Mouse (Mus musculus) activated CD4-positive, CD25-positive, alpha-beta regulatory T cell, adult 4 months (primary cell): Measurements from ENCODE around the gene Slc39a13. TPM values are rescaled to one million over a fixed set of nuclear protein-coding genes. Genes with fewer than 3 reads are reported as not detected.
"Not testable (repeated sequence)": the region's sequence is repeated elsewhere in the genome, so short reads cannot be mapped to it uniquely, and the experiment has no call there.

Experiments used
- ATAC-seq: one replicate; pipeline ENCODE4 v1.8.0; 2017
- polyA plus RNA-seq, 2 experiments: library from polyadenylated mRNA; unstranded; fragments of 100-300 nt; shearing (Covaris generic); gene quantifications; one replicate each; pipeline ENCODE4 v1.2.1; 2017

The Slc39a13 gene
- polyA plus RNA-seq, 2 experiments from 2014 or later: 15.6 to 21.8 TPM

DNA sequence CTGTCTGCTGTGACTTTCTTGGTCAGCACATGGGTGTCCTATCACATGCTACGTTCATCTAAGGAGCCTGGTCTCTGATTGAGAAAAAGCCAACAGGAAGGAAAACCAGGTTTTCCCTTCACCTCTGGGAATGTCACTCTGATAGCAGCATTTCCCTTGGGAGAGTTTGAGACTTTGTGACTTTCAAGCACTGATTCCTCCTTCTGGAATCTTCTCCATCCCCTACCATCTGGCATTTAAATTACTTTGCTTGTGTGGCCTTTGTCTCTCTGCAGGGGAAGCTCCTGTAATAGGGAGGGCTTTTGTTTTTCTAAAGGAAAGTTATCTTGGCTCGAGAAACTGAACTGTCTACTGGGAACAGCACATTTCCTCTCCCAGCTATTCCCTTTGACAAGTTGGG, 47.1 kb downstream of the Slc39a13 start:
- no peak for ATAC-seq

DNA sequence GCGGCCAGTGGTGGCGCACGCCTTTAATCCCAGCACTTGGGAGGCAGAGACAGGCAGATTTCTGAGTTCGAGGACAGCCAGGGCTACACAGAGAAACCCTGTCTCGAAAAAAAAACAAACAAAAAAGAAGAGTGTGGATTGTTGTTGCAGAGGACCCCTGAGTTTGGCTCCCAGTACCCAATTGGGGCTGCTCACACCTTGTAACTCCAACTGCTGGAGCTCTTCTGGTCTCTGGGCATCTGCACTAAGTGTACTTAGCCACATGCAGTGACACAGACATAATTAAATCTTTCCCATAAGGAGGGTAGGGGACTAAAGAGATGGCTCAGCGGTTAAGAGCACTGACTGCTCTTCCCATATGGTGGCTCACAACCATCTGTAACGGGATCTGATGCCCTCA, 48.0 kb downstream of the Slc39a13 start:
- ATAC-seq: not testable (repeated sequence)

DNA sequence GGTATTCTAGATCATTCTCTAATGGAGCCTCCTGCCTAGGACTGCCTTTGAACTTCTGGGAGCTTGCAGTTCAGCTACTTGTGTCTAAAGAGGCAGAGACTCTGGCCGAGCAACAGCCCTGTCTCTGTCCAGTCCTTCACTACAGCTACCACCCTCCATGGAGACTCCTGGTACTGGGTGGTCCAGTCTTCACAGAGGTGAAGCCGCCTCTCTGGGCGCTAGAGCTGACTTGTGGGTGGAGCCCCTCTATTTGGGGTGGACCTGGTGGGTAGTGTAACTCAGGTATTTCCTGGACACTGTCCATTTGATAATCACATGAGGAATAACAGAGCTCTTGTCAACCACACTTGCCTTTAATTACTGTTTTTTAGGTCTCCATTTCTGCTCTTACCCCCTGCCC, 50.3 kb downstream of the Slc39a13 start:
- no peak for ATAC-seq

DNA sequence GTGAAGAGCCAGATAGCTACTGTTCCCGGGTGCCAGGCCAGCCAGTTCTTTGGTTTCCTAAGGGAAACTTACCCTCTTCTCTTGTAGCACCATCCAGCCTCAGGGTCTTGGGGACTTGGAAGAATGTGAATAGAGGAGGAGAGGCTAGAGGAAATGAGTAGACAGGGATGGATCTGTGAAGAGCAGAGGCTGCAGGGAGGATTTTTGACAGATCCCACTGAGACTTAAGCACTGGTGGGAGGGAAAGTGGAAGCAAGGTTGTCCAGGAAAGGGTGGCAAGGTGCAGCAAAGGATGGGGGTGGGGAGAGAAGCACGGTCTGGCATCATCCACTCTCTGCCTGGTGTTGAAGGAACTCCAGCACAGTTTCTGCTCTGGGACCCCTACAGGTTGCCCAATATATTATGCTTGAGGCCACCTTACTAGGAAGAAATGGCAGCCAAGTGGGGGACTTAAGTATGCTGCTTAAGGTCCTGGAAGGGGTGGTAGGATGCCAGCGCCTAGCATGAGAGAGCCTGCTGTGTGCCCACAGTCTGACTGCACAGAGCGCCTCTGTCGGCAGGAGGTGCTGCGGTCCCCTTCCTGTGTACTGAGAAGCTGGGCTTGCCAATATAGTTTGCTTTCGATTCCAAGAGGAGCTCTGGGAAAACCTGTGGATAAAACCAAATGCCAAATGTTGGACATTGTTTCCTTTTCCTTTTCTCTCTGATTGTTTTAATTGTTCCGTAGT, 52.0 kb downstream of the Slc39a13 start:
- no peak for ATAC-seq

DNA sequence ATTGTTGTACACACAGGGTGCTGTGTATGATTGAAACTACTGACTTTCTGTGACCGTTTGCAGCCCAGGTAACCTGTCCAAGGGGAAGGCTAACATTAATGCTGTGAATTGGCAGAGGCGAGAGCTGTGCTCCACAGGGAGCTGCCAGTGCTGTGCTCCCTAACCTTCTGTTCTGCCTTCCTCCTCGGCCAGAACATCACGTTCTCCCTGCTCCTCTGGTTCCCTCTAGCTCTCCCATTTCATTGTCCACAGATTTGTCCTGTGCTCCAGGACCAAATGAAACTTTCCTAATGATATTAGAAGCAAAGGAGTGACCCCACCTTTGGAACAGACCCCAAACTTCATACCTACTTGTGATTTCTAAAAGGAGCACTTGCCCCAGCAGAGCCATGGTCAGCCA, 54.8 kb downstream of the Slc39a13 start:
- ATAC-seq: no peak

DNA sequence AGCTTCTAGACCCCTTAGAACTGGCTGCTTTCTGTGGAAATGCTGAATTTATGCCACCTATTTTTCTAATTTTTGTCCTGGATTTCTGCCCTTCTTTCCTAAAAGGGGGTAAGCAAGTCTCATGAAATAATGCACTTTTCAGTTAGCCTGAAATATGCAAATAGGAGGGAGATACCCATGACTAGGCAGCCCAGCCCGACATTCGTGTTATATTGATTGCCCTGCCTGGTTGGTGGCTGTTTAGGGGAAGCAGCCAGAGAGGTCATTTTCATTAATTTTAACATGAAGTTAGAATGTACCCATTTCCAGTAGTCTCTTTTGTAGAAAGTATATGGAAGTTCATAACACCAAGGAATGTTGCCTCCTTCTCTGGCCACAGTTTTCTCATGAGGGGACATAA, 56.3 kb downstream of the Slc39a13 start:
- no peak for ATAC-seq

Other genes with a start within 250 kb of the Slc39a13 start
- 100 to 1,000 TPM; 116 to 122 TPM for gene Mtch2, start 223.3 kb downstream of the Slc39a13 start, polyA plus RNA-seq
- 1 to 10 TPM in 1 of 2 experiments, under 1 TPM in 1; 0.89 to 1.5 TPM for gene C1qtnf4, start 184.6 kb downstream of the Slc39a13 start, polyA plus RNA-seq
- 10 to 100 TPM; 34.3 to 37.8 TPM for gene Kbtbd4, start 165.7 kb downstream of the Slc39a13 start, polyA plus RNA-seq
- 100 to 1,000 TPM; 119 to 121 TPM for gene Ndufs3, start 165.6 kb downstream of the Slc39a13 start, polyA plus RNA-seq
- 10 to 100 TPM; 44.5 to 53.3 TPM for gene Celf1, start 130.0 kb downstream of the Slc39a13 start, polyA plus RNA-seq
- 1 to 10 TPM; 5.3 to 5.6 TPM for gene Rapsn, start 34.8 kb downstream of the Slc39a13 start, polyA plus RNA-seq
- gene Psmc3, start 16.4 kb downstream of the Slc39a13 start, polyA plus RNA-seq: 100 to 1,000 TPM; 196 to 209 TPM
- gene Spi1, start 12.0 kb upstream of the Slc39a13 start, polyA plus RNA-seq: not detected
- not detected for gene Mybpc3, start 47.7 kb upstream of the Slc39a13 start, polyA plus RNA-seq
- 10 to 100 TPM; 55.5 to 64.8 TPM for gene Madd, start 113.4 kb upstream of the Slc39a13 start, polyA plus RNA-seq
- 1 to 10 TPM; 1.4 to 1.5 TPM for gene Nr1h3, start 132.4 kb upstream of the Slc39a13 start, polyA plus RNA-seq
- 10 to 100 TPM; 12.9 to 15.5 TPM for gene Acp2, start 132.5 kb upstream of the Slc39a13 start, polyA plus RNA-seq
- 10 to 100 TPM; 52.5 to 55.7 TPM for gene Ddb2, start 166.6 kb upstream of the Slc39a13 start, polyA plus RNA-seq
- 1 to 10 TPM in 1 of 2 experiments, under 1 TPM in 1; 0.61 to 1.0 TPM for gene Pacsin3, start 185.5 kb upstream of the Slc39a13 start, polyA plus RNA-seq
- 10 to 100 TPM; 73.1 to 85.9 TPM for gene Arfgap2, start 194.6 kb upstream of the Slc39a13 start, polyA plus RNA-seq